Mouse (Mus musculus) CH12.LX (cell line): ENCODE measurements around the gene B230104I21Rik. TPM values are rescaled to one million over a fixed set of nuclear protein-coding genes. Genes with fewer than 3 reads are reported as not detected.

Experiments
- DNase-seq: peaks from one replicate; pipeline ENCODE4 v3.0.0-alpha.2; 2013; ENCODE audit errors: extremely low read depth
- H3K27ac ChIP-seq: 2 replicates; pipeline ENCODE4 v1.5.1; 2012; ENCODE audit warnings: low read depth, mild to moderate bottlenecking, control low read depth, moderate library complexity; ENCODE audit not compliant: insufficient read depth
- H3K27me3 ChIP-seq: replicated peaks from 2 replicates; pipeline ENCODE3; 2012; ENCODE audit warnings: inconsistent platforms
- H3K36me3 ChIP-seq, 2 experiments: replicated peaks in 1 of 2; 2 replicates each; pipeline versions ENCODE3 to v1.6.1; 2012; ENCODE audit warnings: inconsistent platforms in 1 of 2, low read length in 1 of 2, mild to moderate bottlenecking in 1 of 2, mixed read lengths in 1 of 2, moderate library complexity in 1 of 2; ENCODE audit not compliant: control insufficient read depth in 1 of 2, insufficient read depth in 1 of 2
- H3K4me1 ChIP-seq, 2 experiments: 2 replicates each; pipeline ENCODE4 v1.6.1; 2012; ENCODE audit warnings: inconsistent platforms in 1 of 2, moderate library complexity in 1 of 2; ENCODE audit not compliant: insufficient read depth in 2 of 2, control insufficient read depth in 1 of 2
- H3K4me2 ChIP-seq: 2 replicates; pipeline ENCODE4 v1.6.1; 2012; ENCODE audit warnings: low read depth, mild to moderate bottlenecking, control low read depth; ENCODE audit not compliant: poor library complexity, insufficient read depth, severe bottlenecking
- H3K4me3 ChIP-seq, 3 experiments: fragments of 150-350 bp in 1 of 3; sonication (generic) in 1 of 3; replicated peaks in 1 of 3; 2 replicates each; pipeline versions ENCODE3 to v1.5.1; 2011 to 2012; ENCODE audit warnings: low read depth in 2 of 3, low read length in 2 of 3, mild to moderate bottlenecking in 2 of 3, moderate library complexity in 2 of 3, control low read depth in 1 of 3, improper control_type of control experiment in 1 of 3, inconsistent platforms in 1 of 3, mixed read lengths in 1 of 3; ENCODE audit not compliant: poor library complexity in 1 of 3
- H3K79me2 ChIP-seq: replicated peaks from 2 replicates; pipeline ENCODE4 v1.6.1; 2012; ENCODE audit warnings: mild to moderate bottlenecking, moderate library complexity; ENCODE audit not compliant: control insufficient read depth, poor library complexity, insufficient read depth, severe bottlenecking; ENCODE audit errors: extremely low read depth
- H3K9ac ChIP-seq: 2 replicates; pipeline ENCODE4 v1.6.1; 2012; ENCODE audit warnings: low read depth, mild to moderate bottlenecking, control low read depth, moderate library complexity; ENCODE audit not compliant: insufficient read depth
- H3K9me3 ChIP-seq: replicated peaks from 2 replicates; pipeline ENCODE3; 2012; ENCODE audit warnings: low read length, inconsistent platforms, mixed read lengths
- CHD1 ChIP-seq: IDR thresholded peaks from 2 replicates; pipeline ENCODE4 v1.6.1; 2012; ENCODE audit warnings: low read depth, low read length, improper control_type of control experiment, inconsistent platforms
- CTCF ChIP-seq, 2 experiments: IDR thresholded peaks in 1 of 2; conservative IDR thresholded peaks in 1 of 2; 2 replicates each; pipeline ENCODE4 v1.5.1; 2011 to 2012; ENCODE audit warnings: low read depth in 2 of 2, low read length in 2 of 2, improper control_type of control experiment in 1 of 2, inconsistent platforms in 1 of 2, mild to moderate bottlenecking in 1 of 2, moderate library complexity in 1 of 2
- E2F4 ChIP-seq: IDR thresholded peaks from 2 replicates; pipeline ENCODE4 v1.6.1; 2011; ENCODE audit warnings: low read depth, low read length, improper control_type of control experiment; ENCODE audit not compliant: insufficient replicate concordance
- EP300 ChIP-seq: IDR thresholded peaks from 2 replicates; pipeline ENCODE4 v1.6.1; 2011; ENCODE audit warnings: low read length, improper control_type of control experiment
- ETS1 ChIP-seq: conservative IDR thresholded peaks from 2 replicates; pipeline ENCODE4 v1.6.1; 2012; ENCODE audit warnings: low read depth, mild to moderate bottlenecking, inconsistent platforms, low read length, improper control_type of control experiment, moderate library complexity
- GABPA ChIP-seq: IDR thresholded peaks from 2 replicates; pipeline ENCODE4 v1.6.1; 2012; ENCODE audit warnings: low read depth, low read length, improper control_type of control experiment, inconsistent platforms; ENCODE audit not compliant: insufficient replicate concordance
- JUN ChIP-seq: IDR thresholded peaks from 2 replicates; pipeline ENCODE4 v1.6.1; 2011; ENCODE audit warnings: low read depth, mild to moderate bottlenecking, low read length, improper control_type of control experiment, moderate library complexity; ENCODE audit not compliant: insufficient read depth
- JUND ChIP-seq: conservative IDR thresholded peaks from 2 replicates; pipeline ENCODE4 v1.6.1; 2011; ENCODE audit warnings: low read depth, low read length, improper control_type of control experiment
- KAT2A ChIP-seq: IDR thresholded peaks from 2 replicates; pipeline ENCODE4 v1.6.1; 2012; ENCODE audit warnings: low read length, improper control_type of control experiment, inconsistent platforms; ENCODE audit not compliant: insufficient replicate concordance
- MAX ChIP-seq: IDR thresholded peaks from 2 replicates; pipeline ENCODE4 v1.6.1; 2011; ENCODE audit warnings: low read length, improper control_type of control experiment
- MAZ ChIP-seq: IDR thresholded peaks from 2 replicates; pipeline ENCODE4 v1.6.1; 2012; ENCODE audit warnings: low read depth, mild to moderate bottlenecking, inconsistent platforms, low read length, improper control_type of control experiment, moderate library complexity
- MXI1 ChIP-seq: IDR thresholded peaks from 2 replicates; pipeline ENCODE4 v1.6.1; 2011; ENCODE audit warnings: mild to moderate bottlenecking, low read depth, low read length, improper control_type of control experiment
- MYC ChIP-seq: IDR thresholded peaks from 2 replicates; pipeline ENCODE4 v1.6.1; 2011; ENCODE audit warnings: low read depth, mild to moderate bottlenecking, improper control_type of control experiment, low read length
- NELFE ChIP-seq: IDR thresholded peaks from 2 replicates; pipeline ENCODE4 v1.6.1; 2011; ENCODE audit warnings: low read depth, low read length, improper control_type of control experiment
- NRF1 ChIP-seq: IDR thresholded peaks from 2 replicates; pipeline ENCODE4 v1.6.1; 2014; ENCODE audit warnings: low read depth, mild to moderate bottlenecking, inconsistent platforms, low read length, improper control_type of control experiment, moderate library complexity
- POLR2A ChIP-seq: IDR thresholded peaks from 2 replicates; pipeline ENCODE4 v1.6.1; 2011; ENCODE audit warnings: low read depth, mild to moderate bottlenecking, improper control_type of control experiment, low read length
- POLR2AphosphoS2 ChIP-seq: IDR thresholded peaks from 2 replicates; pipeline ENCODE4 v1.6.1; 2011; ENCODE audit warnings: low read depth, low read length, improper control_type of control experiment
- RCOR1 ChIP-seq: conservative IDR thresholded peaks from 2 replicates; pipeline ENCODE4 v1.6.1; 2012; ENCODE audit warnings: low read depth, mild to moderate bottlenecking, inconsistent platforms, low read length, improper control_type of control experiment
- TBP ChIP-seq: conservative IDR thresholded peaks from 2 replicates; pipeline ENCODE4 v1.6.1; 2011; ENCODE audit warnings: low read depth, low read length, improper control_type of control experiment
- TCF12 ChIP-seq: IDR thresholded peaks from 2 replicates; pipeline ENCODE4 v1.6.1; 2014; ENCODE audit warnings: low read depth, mild to moderate bottlenecking, inconsistent platforms, low read length, improper control_type of control experiment
- UBTF ChIP-seq: IDR thresholded peaks from 2 replicates; pipeline ENCODE4 v1.6.1; 2012; ENCODE audit warnings: low read depth, mild to moderate bottlenecking, inconsistent platforms, low read length, improper control_type of control experiment, moderate library complexity
- USF1 ChIP-seq: IDR thresholded peaks from 2 replicates; pipeline ENCODE4 v1.6.1; 2014; ENCODE audit warnings: low read depth, mild to moderate bottlenecking, inconsistent platforms, low read length, improper control_type of control experiment
- USF2 ChIP-seq: conservative IDR thresholded peaks from 2 replicates; pipeline ENCODE4 v1.6.1; 2011; ENCODE audit warnings: low read depth, low read length, improper control_type of control experiment
- ZNF384 ChIP-seq: IDR thresholded peaks from 2 replicates; pipeline ENCODE4 v1.6.1; 2012; ENCODE audit warnings: low read depth, low read length, improper control_type of control experiment, inconsistent platforms
- dilution Hi-C: fragments of 300-500 bp; cut with MboI; formaldehyde crosslinking; loops from 2 replicates; pipeline ENCODE4 v1.14.3; 2020; ENCODE audit warnings: low sequenced_read_pairs; ENCODE audit not compliant: extremely low pct_unique_long_range_greater_than_20kb, extremely low pct_ligation_motif_present
- in situ Hi-C: fragments of 300-500 bp; cut with MboI; formaldehyde crosslinking; loops from 3 replicates; pipeline ENCODE4 v1.14.3; 2019; ENCODE audit warnings: low sequenced_read_pairs, low pct_ligation_motif_present, low pct_unique_long_range_greater_than_20kb, mixed read lengths
- polyA plus RNA-seq: library from polyadenylated mRNA; unstranded; fragments of >175 nt; gene quantifications from 2 replicates; pipeline ENCODE4 v1.2.1, GENCODE M21; 2012; ENCODE audit warnings: low read depth; ENCODE audit not compliant: insufficient read length
- total RNA-seq, 2 experiments: library from RNA; depleted of rRNA; stranded (reverse); fragments of 300-350 nt in 1 of 2; fragments of >200 nt in 1 of 2; gene quantifications; 2 replicates each; pipeline ENCODE4 v1.2.3; 2012 to 2014

B230104I21Rik gene
- total and polyA plus RNA-seq, 3 experiments = not detected

DNA sequence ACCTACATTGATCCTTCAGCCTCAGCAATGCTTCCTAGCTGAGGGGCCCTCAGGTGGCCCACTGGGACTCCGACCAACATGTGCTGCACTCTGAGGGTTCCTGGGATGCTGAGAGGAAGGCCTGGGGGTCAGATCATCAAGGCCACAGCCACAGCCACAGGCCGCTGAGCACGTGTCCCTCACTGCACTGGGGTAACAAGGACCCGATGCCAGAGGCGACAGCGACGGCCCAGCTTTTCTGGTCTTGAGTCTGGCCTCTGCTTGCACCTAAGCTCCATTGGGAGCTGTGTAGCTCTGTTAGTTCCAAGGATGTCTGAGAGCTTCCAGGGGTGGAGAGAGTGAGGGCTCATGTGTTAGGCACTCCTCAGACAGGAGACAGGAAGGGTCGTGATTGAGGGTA, 34.9 kb downstream of the B230104I21Rik start:
- no peak overlapping the region for H3K27ac ChIP-seq
- peak overlapping the region in 1 of 3 experiments; percentile 6 for H3K4me3 ChIP-seq
- no peak for DNase-seq
- dilution Hi-C loops = no loop called here
- H3K9ac ChIP-seq = no peak overlapping the region
- no peak for TF ChIP-seq MXI1
- no peak for TF ChIP-seq TCF12
- TF ChIP-seq E2F4 = no peak
- no peak for TF ChIP-seq USF1
- TF ChIP-seq MAX = no peak
- no peak for TF ChIP-seq TBP
- TF ChIP-seq EP300 = no peak
- TF ChIP-seq GABPA = no peak
- TF ChIP-seq KAT2A = no peak
- TF ChIP-seq POLR2A = no peak
- no peak for TF ChIP-seq JUN
- TF ChIP-seq POLR2AphosphoS2 = no peak
- TF ChIP-seq JUND = no peak
- TF ChIP-seq NRF1 = no peak
- TF ChIP-seq MAZ = no peak
- TF ChIP-seq RCOR1 = no peak
- no peak for TF ChIP-seq NELFE
- peaks cover 94% of the 10 kb centered on the region for H3K9me3 ChIP-seq
- in situ Hi-C loops = no loop called here
- no peak overlapping the region for H3K4me2 ChIP-seq
- no peaks in the 10 kb centered on the region for H3K27me3 ChIP-seq
- H3K4me1 ChIP-seq = no peaks in the 10 kb centered on the region
- H3K79me2 ChIP-seq = no peaks in the 10 kb centered on the region
- H3K36me3 ChIP-seq = no peaks in the 10 kb centered on the region

DNA sequence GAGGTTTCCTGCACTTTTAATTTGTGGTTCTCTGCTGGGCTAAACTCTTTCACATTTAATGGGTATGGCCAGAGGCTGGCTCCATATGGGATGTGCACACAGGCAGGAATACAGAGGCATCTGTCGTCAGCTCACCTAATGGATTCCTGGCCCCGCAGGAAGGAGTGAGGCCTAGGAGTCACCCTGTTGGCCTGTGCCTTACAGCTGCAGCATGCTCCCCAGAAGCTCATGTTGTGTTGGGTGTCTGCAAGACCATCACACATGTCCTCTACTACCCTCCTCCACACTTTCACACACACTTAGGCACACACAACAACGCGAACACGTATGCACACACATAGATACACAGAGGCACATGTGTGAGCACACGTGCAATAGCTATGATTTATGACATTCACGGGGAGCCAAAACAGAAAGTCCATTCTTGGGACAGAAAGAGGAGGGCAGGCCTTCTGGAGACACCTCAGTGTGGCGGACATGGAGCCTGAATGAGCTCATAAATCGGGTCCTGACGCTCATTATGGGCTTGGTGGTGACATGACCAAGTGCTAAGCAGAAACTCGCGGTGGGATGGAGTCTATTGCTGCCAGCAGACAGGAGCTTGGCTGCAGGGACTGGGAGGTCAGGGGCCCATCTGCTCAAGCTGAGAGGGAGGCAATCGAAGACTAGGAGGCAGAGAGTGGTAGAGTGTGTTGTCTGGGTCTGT, 35.8 kb downstream of the B230104I21Rik start:
- H3K36me3 ChIP-seq = no peaks in the 10 kb centered on the region
- no peaks in the 10 kb centered on the region for H3K27me3 ChIP-seq
- TF ChIP-seq ETS1 (no peak), USF2 (no peak), CHD1 (no peak), UBTF (no peak), CTCF (conservative IDR thresholded peaks at IDR 0.05 in 1 of 2, IDR thresholded peaks at IDR 0.05 in 1 of 2; ENCODE audit: low read depth in 2 of 2, low read length in 2 of 2) (no peak), MYC (no peak), ZNF384 (no peak), TBP (no peak)
- no peak overlapping the region for H3K4me3 ChIP-seq
- H3K9ac ChIP-seq = no peak overlapping the region
- dilution Hi-C loops = no loop called here
- no peaks in the 10 kb centered on the region for H3K79me2 ChIP-seq
- H3K4me2 ChIP-seq = no peak overlapping the region
- no peak overlapping the region for H3K27ac ChIP-seq
- peaks cover 94% of the 10 kb centered on the region for H3K9me3 ChIP-seq
- no peaks in the 10 kb centered on the region for H3K4me1 ChIP-seq
- DNase-seq = no peak
- in situ Hi-C loops = no loop called here
